ENCODE assay signal across 22 mouse cellular contexts in the genomic region with DNA sequence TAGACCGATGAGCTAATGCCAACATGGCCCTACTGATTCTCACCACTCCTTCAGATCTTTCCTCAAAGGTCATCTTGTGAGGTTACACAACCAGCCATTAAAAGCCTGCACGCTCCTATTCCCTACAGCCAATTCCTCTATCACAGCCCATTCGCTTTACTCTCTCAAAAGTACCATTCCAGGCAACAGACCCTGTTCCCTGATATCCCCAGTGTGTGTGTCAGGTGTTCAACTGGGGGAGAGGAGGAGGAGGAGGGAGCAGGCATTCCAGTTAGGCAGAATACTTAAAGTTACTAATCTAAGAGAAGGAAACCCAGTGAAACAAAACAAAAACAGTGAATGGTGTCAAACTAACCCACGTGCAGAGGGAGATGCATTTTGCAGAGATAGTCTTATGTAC. TPM values are rescaled to one million over a fixed set of nuclear protein-coding genes. Genes with fewer than 3 reads are reported as not detected.
DNase-seq lines count a peak whose midpoint lies in the region; ATAC-seq and TF ChIP-seq lines count a peak whose summit lies in the region.
"Had no signal": no experiment of that assay in that cellular context is flagged by ENCODE, and none has a peak within 500 bp of the region (broad histone marks: within the 10 kb centered on the region; RNA-seq: fewer than 3 reads in every experiment).

No protein-coding gene starts in this region.

- 70% methylated on average over 4 of the region's 4 CpGs for WGBS in heart, embryonic 10.5 days
- WGBS in kidney, adult 2 months, result 37% methylated on average over 4 of the region's 4 CpGs
- 88% methylated on average over 4 of the region's 4 CpGs for WGBS in midbrain, embryonic 14.5 days
- WGBS in midbrain, embryonic 16.5 days, result 83% methylated on average over 4 of the region's 4 CpGs

- no peaks in the 10 kb centered on the region for H3K27me3 ChIP-seq in heart, embryonic 10.5 days (ENCODE audit: insufficient read depth, poor library complexity, severe bottlenecking)
- no peaks in the 10 kb centered on the region for H3K27me3 ChIP-seq in kidney, adult 2 months (replicated peaks; ENCODE audit: control insufficient read depth, insufficient read depth, low read length)
- no peaks in the 10 kb centered on the region for H3K27me3 ChIP-seq in midbrain, embryonic 14.5 days (ENCODE audit: control insufficient read depth, insufficient read depth, low read length)
- H3K27me3 ChIP-seq in midbrain, embryonic 16.5 days (ENCODE audit: control insufficient read depth, insufficient read depth, low read depth, low read length), result no peaks in the 10 kb centered on the region
- H3K27me3 ChIP-seq: CH12.LX; forebrain, embryonic 15.5 days; midbrain, embryonic 12.5 days; neural tube, embryonic 12.5 days had no signal

- peak overlapping the region; percentile 52; the same call in 1 of the 2 replicates for H3K27ac ChIP-seq in heart, embryonic 10.5 days
- peak overlapping the region; percentile 76 for H3K27ac ChIP-seq in kidney, adult 2 months (ENCODE audit: insufficient read depth, low read depth, low read length)
- H3K27ac ChIP-seq in midbrain, embryonic 14.5 days (replicated peaks; ENCODE audit: low read depth, low read length), result no peak overlapping the region
- no peak overlapping the region for H3K27ac ChIP-seq in midbrain, embryonic 16.5 days (ENCODE audit: low read length)
- H3K27ac ChIP-seq: embryonic facial prominence, embryonic 10.5 days; forebrain, embryonic 15.5 days; hindbrain, postnatal 0 days; midbrain, embryonic 12.5 days; neural tube, embryonic 12.5 days had no signal

- DNase-seq in heart, embryonic 10.5 days (ENCODE audit: low spot score), result peak; percentile 31
- DNase-seq in heart, adult 9 months (ENCODE audit: low spot score in 2 of 2), result no peak
- DNase-seq in kidney, adult 2 months, result no peak
- no peak for DNase-seq in kidney, postnatal 25 days
- no peak for DNase-seq in midbrain, embryonic 14.5 days
- DNase-seq in thymus, postnatal 4 days, result no peak
- DNase-seq: adrenal gland, adult 2 months; cerebellum, adult 11 months; cerebellum, postnatal 10 days; gastrocnemius, postnatal 14 days; lung, adult 18-20 months; right cerebral cortex, postnatal 25 days; spleen, adult 18-20 months had no signal

- peaks cover 35% of the 10 kb centered on the region for H3K4me1 ChIP-seq in heart, embryonic 10.5 days
- H3K4me1 ChIP-seq in kidney, adult 2 months (ENCODE audit: control insufficient read depth, insufficient read depth, low read length), result peaks cover 31% of the 10 kb centered on the region
- peaks cover 32% of the 10 kb centered on the region for H3K4me1 ChIP-seq in midbrain, embryonic 14.5 days (ENCODE audit: control insufficient read depth, insufficient read depth, low read length)
- peaks cover 35% of the 10 kb centered on the region for H3K4me1 ChIP-seq in midbrain, embryonic 16.5 days (ENCODE audit: control insufficient read depth, insufficient read depth, low read length)

- no peak for TF ChIP-seq CTCF in kidney, adult 2 months (conservative IDR thresholded peaks at IDR 0.05; ENCODE audit: insufficient read depth, insufficient read length, low read depth, low read length)

- H3K9ac ChIP-seq in midbrain, embryonic 14.5 days (replicated peaks; ENCODE audit: low read length), result no peak overlapping the region
- no peak overlapping the region for H3K9ac ChIP-seq in midbrain, embryonic 16.5 days (ENCODE audit: low read depth, low read length)
- H3K9ac ChIP-seq: forebrain, embryonic 15.5 days; neural tube, embryonic 12.5 days had no signal

- no peak for ATAC-seq in midbrain, embryonic 14.5 days (ENCODE audit: low FRiP score, low TSS enrichment)
- ATAC-seq in midbrain, embryonic 16.5 days, result no peak
- ATAC-seq: forebrain, embryonic 15.5 days; hindbrain, postnatal 0 days; intestine, embryonic 16.5 days had no signal

- peak overlapping the region; percentile 94; the same call in 1 of the 2 replicates for H3K4me3 ChIP-seq in heart, embryonic 10.5 days
- no peak overlapping the region for H3K4me3 ChIP-seq in kidney, adult 2 months (ENCODE audit: insufficient read depth, low read depth, low read length)
- 0 out of 2 replicates have a peak overlapping the region, but pooled peaks have one; percentile 1 for H3K4me3 ChIP-seq in midbrain, embryonic 14.5 days (replicated peaks; ENCODE audit: low read depth, low read length)
- no peak overlapping the region for H3K4me3 ChIP-seq in midbrain, embryonic 16.5 days (ENCODE audit: low read depth, low read length)
- H3K4me3 ChIP-seq: embryonic facial prominence, embryonic 10.5 days; forebrain, embryonic 15.5 days; midbrain, embryonic 12.5 days; neural tube, embryonic 12.5 days had no signal

- no peak overlapping the region for H3K4me2 ChIP-seq in midbrain, embryonic 14.5 days (ENCODE audit: low read length)
- no peak overlapping the region for H3K4me2 ChIP-seq in midbrain, embryonic 16.5 days (ENCODE audit: low read length)
- H3K4me2 ChIP-seq: forebrain, embryonic 15.5 days; liver, embryonic 11.5 days; midbrain, embryonic 12.5 days had no signal

- no peak for TF ChIP-seq POLR2A in kidney, adult 2 months (IDR thresholded peaks at IDR 0.05; ENCODE audit: low read depth, low read length)

- H3K9me3 ChIP-seq in heart, embryonic 10.5 days, result no peaks in the 10 kb centered on the region
- no peaks in the 10 kb centered on the region for H3K9me3 ChIP-seq in midbrain, embryonic 14.5 days (ENCODE audit: control insufficient read depth, low read length)
- no peaks in the 10 kb centered on the region for H3K9me3 ChIP-seq in midbrain, embryonic 16.5 days (replicated peaks; ENCODE audit: control insufficient read depth, low read length, poor library complexity, severe bottlenecking)
- H3K9me3 ChIP-seq: embryonic facial prominence, embryonic 10.5 days; forebrain, embryonic 15.5 days; midbrain, embryonic 12.5 days; neural tube, embryonic 12.5 days had no signal

- peaks cover 82% of the 10 kb centered on the region for H3K36me3 ChIP-seq in heart, embryonic 10.5 days
- peaks cover 10% of the 10 kb centered on the region for H3K36me3 ChIP-seq in kidney, adult 2 months (ENCODE audit: control insufficient read depth, insufficient read depth, low read length)
- H3K36me3 ChIP-seq in midbrain, embryonic 14.5 days (ENCODE audit: control insufficient read depth, insufficient read depth, low read length), result peaks cover 45% of the 10 kb centered on the region
- no peaks in the 10 kb centered on the region; the same call in 1 of the 2 replicates for H3K36me3 ChIP-seq in midbrain, embryonic 16.5 days (ENCODE audit: control insufficient read depth, insufficient read depth, low read length)

RNA-seq across cellular contexts. Expression of a gene that starts 5.0 kb away (rescaled TPM):
- polyA plus RNA-seq in heart, embryonic 10.5 days (2016; fragmentation: Nextera tagmentation; extraction: Ambion mirVana), result 205 and 235 TPM in 2 replicates
- 94.2 and 96.2 TPM in 2 replicates for polyA plus RNA-seq in kidney, adult 2 months (2012; rRNA removed)
- polyA plus RNA-seq in midbrain, embryonic 14.5 days (2014; fragmentation: Nextera tagmentation; extraction: Ambion mirVana), result 46.5 and 59.3 TPM in 2 replicates
- 44.4 and 45.6 TPM in 2 replicates for polyA plus RNA-seq in midbrain, embryonic 16.5 days (2015; fragmentation: Nextera tagmentation; extraction: Ambion mirVana)

Comparison
In these comparisons a context has a peak if more than half of its experiments do, and no peak if none do; other contexts are left out.
1. H3K4me3 ChIP-seq: peak in heart, embryonic 10.5 days (single experiment) and midbrain, embryonic 14.5 days (single experiment); none in kidney, adult 2 months (single experiment) and midbrain, embryonic 16.5 days (single experiment).
2. H3K27ac ChIP-seq: peak in heart, embryonic 10.5 days (single experiment) and kidney, adult 2 months (single experiment); none in midbrain, embryonic 14.5 days (single experiment) and midbrain, embryonic 16.5 days (single experiment).